Mouse (Mus musculus) gastrocnemius, postnatal 4 days (tissue): ENCODE measurements around the gene Emsy. TPM values are rescaled to one million over a fixed set of nuclear protein-coding genes. Genes with fewer than 3 reads are reported as not detected.

Experiments used
- DNase-seq, 2 experiments: peaks; one replicate each; pipeline ENCODE4 v3.0.0; 2021 to 2022; ENCODE audit warnings: low spot score in 2 of 2, mixed read lengths in 2 of 2
- total RNA-seq, 2 experiments: library from RNA; stranded (reverse); gene quantifications; 2 replicates each; pipeline ENCODE4 v1.2.3; 2021

The Emsy gene
- total RNA-seq, 2 experiments from 2014 or later = 30.4 to 36.9 TPM

GRCm38 (mm10) chr7:98543853-98544370, 112.7 kb downstream of the Emsy start:
- DNase-seq = no peak

DNA sequence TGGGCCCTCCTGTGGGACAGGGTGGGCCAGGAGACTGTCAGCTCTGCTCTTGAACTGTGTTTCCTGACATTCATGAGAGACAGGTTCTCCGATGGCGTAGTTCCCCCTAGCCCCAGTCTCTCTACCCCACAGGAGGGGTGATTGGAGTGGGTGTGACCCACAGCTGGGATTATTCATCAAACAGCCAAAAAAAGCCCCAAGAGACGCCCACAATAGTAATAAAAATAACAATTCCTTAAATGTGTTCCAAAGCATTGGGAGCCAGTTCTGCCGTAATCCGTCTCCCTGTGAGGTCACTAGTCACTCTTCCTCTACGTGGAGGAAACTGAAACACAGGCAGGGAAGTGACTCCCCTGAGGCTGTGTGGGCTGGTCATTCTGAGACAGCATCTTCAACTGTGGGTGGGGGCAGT, 113.8 kb downstream of the Emsy start:
- no peak for DNase-seq

- no peak for DNase-seq
Observed at GRCm38 (mm10) chr7:98542267-98542666, 114.3 kb downstream of the Emsy start.

DNA sequence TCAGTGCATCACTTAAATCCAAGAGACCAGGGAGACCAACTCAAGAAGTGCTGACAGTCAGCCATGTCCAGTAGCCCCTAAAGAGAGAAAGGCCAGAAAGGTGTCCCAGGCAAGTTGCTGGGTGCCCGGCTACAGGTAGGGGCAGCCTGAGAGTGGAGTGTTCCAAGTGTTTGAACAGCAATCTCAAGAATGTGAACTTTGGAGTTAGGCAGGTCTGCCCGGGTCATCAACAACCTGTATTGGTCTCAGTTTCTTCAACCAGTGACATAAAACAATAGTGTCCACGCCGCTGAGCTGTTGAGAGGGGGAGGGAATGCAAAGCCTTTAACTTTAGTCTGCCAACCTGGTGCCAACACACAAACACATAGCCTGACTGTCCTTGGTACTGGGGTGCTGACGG, 115.0 kb downstream of the Emsy start:
- DNase-seq = no peak

DNA sequence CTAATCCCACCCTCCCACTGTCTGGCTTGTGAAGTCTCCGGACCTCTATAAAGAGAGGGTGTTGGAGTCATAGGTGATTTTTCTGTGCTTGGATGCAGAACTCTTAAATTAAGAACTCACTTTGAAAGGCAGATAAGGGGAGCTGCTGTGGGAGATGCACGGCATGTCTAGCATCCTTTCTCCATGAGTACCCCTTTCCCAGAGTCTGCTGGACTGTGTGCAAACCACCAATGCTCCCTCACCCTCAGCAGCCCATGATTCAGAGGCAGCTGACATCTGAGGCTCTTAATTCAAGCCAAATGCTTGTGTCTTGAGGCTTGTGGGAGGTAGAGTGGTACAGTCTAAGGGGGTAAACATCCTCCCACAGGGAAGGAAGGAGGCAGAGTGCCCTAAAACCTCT, 115.7 kb downstream of the Emsy start:
- no peak for DNase-seq

GRCm38 (mm10) chr7:98537967-98538573, 118.5 kb downstream of the Emsy start:
- DNase-seq = no peak

DNA sequence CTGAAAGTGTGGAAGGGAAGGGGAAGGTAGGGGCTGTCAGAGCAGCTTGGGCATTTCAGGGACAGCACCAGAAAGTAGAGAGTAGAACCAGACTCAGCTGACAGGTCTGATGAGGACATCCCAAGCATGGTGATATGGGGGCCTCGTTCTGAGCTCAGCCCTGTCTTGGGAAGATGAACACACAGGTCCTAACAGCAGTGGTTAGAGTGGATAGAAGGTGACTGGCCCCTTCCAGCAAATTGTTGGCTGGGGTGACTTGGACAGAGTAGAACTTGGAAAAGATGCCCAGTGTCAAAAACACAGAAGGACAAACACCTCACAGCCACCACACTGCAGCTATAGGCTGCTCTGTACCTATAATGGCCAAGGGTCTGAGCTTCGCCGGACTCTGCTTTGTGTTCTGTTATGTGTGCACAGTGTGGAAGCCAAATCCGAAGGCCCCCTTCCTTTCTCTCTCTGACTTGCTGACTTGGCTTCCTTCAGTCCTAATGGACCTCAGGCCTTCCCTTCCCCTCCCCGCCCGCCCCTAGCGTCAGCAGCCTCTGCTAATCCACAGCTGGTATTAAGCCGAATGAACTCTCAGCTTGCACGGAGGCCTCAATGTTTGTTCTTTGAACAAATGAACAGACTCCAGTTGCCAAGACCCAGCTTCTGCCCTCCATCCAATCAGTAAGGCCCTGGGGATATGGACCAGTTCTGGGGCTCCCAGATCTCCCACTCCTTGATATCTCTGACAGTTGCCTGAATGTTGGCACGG, 119.2 kb downstream of the Emsy start:
- DNase-seq = no peak

Other genes starting within 250 kb of the Emsy start
- under 1 TPM in 1 of 2 experiments, not detected in 1; 0.12 TPM for gene Gucy2d, start 216.4 kb downstream of the Emsy start, total RNA-seq
- 10 to 100 TPM; 12.8 to 14.6 TPM for gene Lrrc32, start 167.5 kb downstream of the Emsy start, total RNA-seq
- 10 to 100 TPM; 63.2 to 72.8 TPM for gene Thap12, start 46.3 kb upstream of the Emsy start, total RNA-seq
- 10 to 100 TPM; 16.4 to 19.9 TPM for gene Wnt11, start 178.3 kb upstream of the Emsy start, total RNA-seq